Mouse (Mus musculus): Measurements from ENCODE around the gene Samd4. TPM values are rescaled to one million over a fixed set of nuclear protein-coding genes. Genes with fewer than 3 reads are reported as not detected.

Gene Samd4
- total and polyA plus RNA-seq, 3 experiments, result 0.22 TPM; not detected in 2

DNA sequence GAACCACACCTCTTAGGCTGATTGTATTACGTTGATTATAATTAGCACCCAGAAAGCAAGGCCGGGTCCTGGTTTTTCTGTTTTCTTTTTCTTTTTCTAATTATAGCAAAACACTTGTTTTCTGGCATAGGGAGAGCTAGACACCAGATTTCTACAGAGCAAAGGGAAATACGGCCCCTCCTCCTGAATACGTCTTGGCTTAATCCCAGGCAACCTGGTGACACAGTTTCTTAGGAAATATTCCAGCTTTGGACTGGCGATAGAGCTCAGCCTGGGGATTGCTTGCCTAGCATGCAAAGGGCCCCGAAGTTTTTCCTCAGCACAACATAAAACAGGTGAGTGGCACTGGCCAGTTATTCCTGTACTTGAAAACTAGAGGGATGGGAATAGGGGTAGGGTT lies 31.7 kb downstream of the Samd4 start:
- Histone ChIP-seq H3K36me3 (replicated peaks) (no peaks in the 10 kb centered on the region), H3K4me3 (ENCODE audit: low read depth, low read length) (no peak overlapping the region), H3K9me3 (replicated peaks) (no peaks in the 10 kb centered on the region), H3K4me1 (ENCODE audit: insufficient read depth, low read depth, low read length) (no peaks in the 10 kb centered on the region), H3K27me3 (ENCODE audit: insufficient read depth, low read length) (peaks cover 17% of the 10 kb centered on the region)
- TF ChIP-seq GATA1 (IDR thresholded peaks at IDR 0.05; ENCODE audit: borderline replicate concordance, low read length) (no peak), CTCF (IDR thresholded peaks at IDR 0.05; ENCODE audit: low read depth, low read length) (no peak)
- ATAC-seq (ENCODE audit: extremely low read depth, insufficient number of reproducible peaks, low FRiP score, poor library complexity, severe bottlenecking) (no peak), DNase-seq (ENCODE audit: low spot score) (no peak)

DNA sequence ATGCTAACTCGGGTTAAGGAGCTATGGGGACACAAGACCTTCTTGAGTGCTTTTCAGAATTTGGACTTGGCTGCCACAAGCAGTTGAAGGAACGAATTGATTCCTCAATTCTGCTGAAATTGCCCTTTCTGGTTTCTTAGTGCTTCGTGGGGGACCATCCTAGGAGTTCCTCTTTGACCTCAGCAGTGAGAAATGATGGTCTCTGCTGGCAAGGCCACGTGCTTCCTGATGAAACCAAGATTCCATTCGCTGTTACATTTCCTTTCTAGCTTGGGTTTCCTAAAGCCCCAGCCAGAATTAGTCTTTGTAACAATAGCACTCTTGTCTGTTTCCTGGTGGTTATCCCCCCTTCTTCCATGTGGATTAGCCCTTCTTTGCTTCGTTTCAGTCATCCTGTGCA lies 32.9 kb downstream of the Samd4 start:
- no peaks in the 10 kb centered on the region for H3K4me1 ChIP-seq (ENCODE audit: insufficient read depth, low read depth, low read length)
- no peak overlapping the region for H3K4me3 ChIP-seq (ENCODE audit: low read depth, low read length)
- H3K27me3 ChIP-seq (ENCODE audit: insufficient read depth, low read length), result peaks cover 13% of the 10 kb centered on the region; the same call in 1 of the 2 replicates
- TF ChIP-seq POLR2AphosphoS5 (IDR thresholded peaks at IDR 0.05; ENCODE audit: insufficient replicate concordance, low read depth, low read length) (no peak), GATA1 (IDR thresholded peaks at IDR 0.05; ENCODE audit: borderline replicate concordance, low read length) (no peak), GATA2 (IDR thresholded peaks at IDR 0.05; ENCODE audit: borderline replicate concordance, low read depth, low read length) (no peak), CTCF (IDR thresholded peaks at IDR 0.05; ENCODE audit: low read depth, low read length) (no peak)
- no peaks in the 10 kb centered on the region for H3K36me3 ChIP-seq (replicated peaks)
- H3K9me3 ChIP-seq (replicated peaks), result no peaks in the 10 kb centered on the region
- DNase-seq (ENCODE audit: low spot score) (no peak), ATAC-seq (ENCODE audit: extremely low read depth, insufficient number of reproducible peaks, low FRiP score, poor library complexity, severe bottlenecking) (no peak)

DNA sequence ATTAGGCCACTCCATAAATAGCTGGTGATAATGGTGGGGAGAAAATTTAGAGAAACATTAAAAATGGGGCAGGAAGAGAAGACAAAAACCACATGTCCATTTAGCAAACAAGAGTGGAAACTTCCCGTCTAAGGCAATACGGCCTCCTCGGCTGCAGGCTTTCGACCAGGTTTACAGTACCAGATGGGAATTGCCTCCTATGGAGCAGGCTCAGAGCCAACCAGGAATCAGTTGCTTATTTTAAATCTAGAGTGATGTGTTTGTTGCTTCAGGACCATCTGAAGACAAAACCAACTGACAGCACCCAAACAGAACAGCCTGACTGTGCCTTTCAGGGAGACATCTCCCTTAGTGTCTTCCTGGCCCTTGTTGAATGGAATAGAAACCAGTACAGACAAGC lies 33.9 kb downstream of the Samd4 start:
- no peaks in the 10 kb centered on the region for H3K4me1 ChIP-seq (ENCODE audit: insufficient read depth, low read depth, low read length)
- no peaks in the 10 kb centered on the region for H3K9me3 ChIP-seq (replicated peaks)
- TF ChIP-seq POLR2AphosphoS5 (IDR thresholded peaks at IDR 0.05; ENCODE audit: insufficient replicate concordance, low read depth, low read length), result no peak
- TF ChIP-seq GATA1 (IDR thresholded peaks at IDR 0.05; ENCODE audit: borderline replicate concordance, low read length), result no peak
- ATAC-seq (ENCODE audit: extremely low read depth, insufficient number of reproducible peaks, low FRiP score, poor library complexity, severe bottlenecking) (no peak), DNase-seq (ENCODE audit: low spot score) (no peak)
- no peaks in the 10 kb centered on the region for H3K36me3 ChIP-seq (replicated peaks)
- peaks cover 9% of the 10 kb centered on the region; the same call in 1 of the 2 replicates for H3K27me3 ChIP-seq (ENCODE audit: insufficient read depth, low read length)
- no peak overlapping the region for H3K4me3 ChIP-seq (ENCODE audit: low read depth, low read length)

DNA sequence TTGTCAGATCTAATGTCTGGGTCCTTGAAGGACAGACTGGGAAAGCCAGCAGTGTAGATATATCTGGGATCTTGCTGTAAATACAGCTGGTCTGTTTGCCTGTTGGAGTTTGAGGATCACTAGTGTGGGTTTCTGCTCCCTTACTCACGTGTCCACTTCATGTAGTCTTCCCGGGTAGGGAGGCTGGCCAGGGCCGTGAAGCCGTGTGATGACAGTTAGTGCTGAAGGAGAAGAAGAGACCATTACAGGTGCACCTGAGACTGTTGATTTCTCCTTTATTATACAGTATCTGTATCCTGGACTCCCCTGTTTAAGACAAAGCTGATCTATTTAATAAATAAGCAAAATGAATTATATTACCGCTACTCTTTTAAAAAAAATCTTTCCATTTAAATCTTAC lies 34.5 kb downstream of the Samd4 start:
- Histone ChIP-seq H3K36me3 (replicated peaks) (no peaks in the 10 kb centered on the region), H3K27me3 (ENCODE audit: insufficient read depth, low read length) (peaks cover 8% of the 10 kb centered on the region; the same call in 1 of the 2 replicates), H3K9me3 (replicated peaks) (no peaks in the 10 kb centered on the region), H3K4me1 (ENCODE audit: insufficient read depth, low read depth, low read length) (no peaks in the 10 kb centered on the region), H3K4me3 (ENCODE audit: low read depth, low read length) (no peak overlapping the region)
- TF ChIP-seq POLR2AphosphoS5 (IDR thresholded peaks at IDR 0.05; ENCODE audit: insufficient replicate concordance, low read depth, low read length) (no peak), GATA1 (IDR thresholded peaks at IDR 0.05; ENCODE audit: borderline replicate concordance, low read length) (no peak), TAL1 (conservative IDR thresholded peaks at IDR 0.05; ENCODE audit: low read depth, low read length) (no peak)
- DNase-seq (ENCODE audit: low spot score) (no peak), ATAC-seq (ENCODE audit: extremely low read depth, insufficient number of reproducible peaks, low FRiP score, poor library complexity, severe bottlenecking) (no peak)

DNA sequence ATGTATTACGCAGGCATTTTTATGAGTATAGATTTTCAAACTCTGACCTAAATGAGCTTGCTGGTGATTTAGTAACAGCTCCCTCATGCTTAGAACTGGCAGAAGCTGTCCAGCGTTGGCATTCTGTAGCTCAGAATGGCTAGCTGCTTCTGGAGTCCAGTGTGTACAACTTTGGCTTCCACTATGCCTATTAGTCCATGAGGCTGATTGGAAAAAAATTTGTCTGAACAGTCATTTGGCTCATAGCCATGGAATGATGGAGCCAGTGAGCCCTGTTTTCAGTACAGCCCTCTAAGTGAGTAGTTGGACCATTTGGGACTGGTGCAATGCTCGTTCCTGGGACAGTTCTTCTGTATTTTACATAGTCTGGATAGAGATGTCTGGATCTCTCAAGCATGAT lies 34.9 kb downstream of the Samd4 start:
- ATAC-seq (ENCODE audit: extremely low read depth, insufficient number of reproducible peaks, low FRiP score, poor library complexity, severe bottlenecking) (no peak), DNase-seq (ENCODE audit: low spot score) (no peak)
- no peak for TF ChIP-seq TAL1 (conservative IDR thresholded peaks at IDR 0.05; ENCODE audit: low read depth, low read length)
- TF ChIP-seq POLR2AphosphoS5 (IDR thresholded peaks at IDR 0.05; ENCODE audit: insufficient replicate concordance, low read depth, low read length), result no peak
- TF ChIP-seq GATA1 (IDR thresholded peaks at IDR 0.05; ENCODE audit: borderline replicate concordance, low read length), result no peak
- TF ChIP-seq GATA2 (IDR thresholded peaks at IDR 0.05; ENCODE audit: borderline replicate concordance, low read depth, low read length), result no peak
- no peak for TF ChIP-seq CTCF (IDR thresholded peaks at IDR 0.05; ENCODE audit: low read depth, low read length)
- H3K36me3 ChIP-seq (replicated peaks), result no peaks in the 10 kb centered on the region
- no peak overlapping the region for H3K4me3 ChIP-seq (ENCODE audit: low read depth, low read length)
- no peaks in the 10 kb centered on the region for H3K9me3 ChIP-seq (replicated peaks)
- peaks cover 8% of the 10 kb centered on the region; the same call in 1 of the 2 replicates for H3K27me3 ChIP-seq (ENCODE audit: insufficient read depth, low read length)
- H3K4me1 ChIP-seq (ENCODE audit: insufficient read depth, low read depth, low read length), result no peaks in the 10 kb centered on the region

DNA sequence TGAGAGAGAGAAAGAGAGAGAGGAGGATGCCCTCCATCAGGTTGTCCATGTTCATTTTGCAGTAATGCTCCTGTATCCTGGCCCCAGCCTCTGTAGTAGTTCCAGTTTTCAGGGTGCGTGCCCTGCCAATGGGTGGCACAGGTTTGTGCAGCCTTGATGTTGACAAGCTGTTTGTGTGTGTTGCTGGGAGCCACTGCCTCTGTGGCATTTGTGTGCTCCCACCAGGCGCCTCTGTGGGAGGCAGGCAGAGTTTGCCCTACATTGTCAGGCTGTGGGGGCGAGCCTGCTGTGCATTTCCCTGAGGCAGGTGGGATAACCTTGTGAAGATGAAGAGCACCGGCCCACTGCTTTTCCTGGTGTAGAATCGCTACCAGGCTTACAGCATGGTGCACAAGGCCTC lies 37.8 kb downstream of the Samd4 start:
- ATAC-seq (ENCODE audit: extremely low read depth, insufficient number of reproducible peaks, low FRiP score, poor library complexity, severe bottlenecking), result no peak
- Histone ChIP-seq H3K4me1 (ENCODE audit: insufficient read depth, low read depth, low read length) (no peaks in the 10 kb centered on the region), H3K27me3 (ENCODE audit: insufficient read depth, low read length) (peaks cover 10% of the 10 kb centered on the region), H3K4me3 (ENCODE audit: low read depth, low read length) (no peak overlapping the region), H3K36me3 (replicated peaks) (no peaks in the 10 kb centered on the region), H3K9me3 (replicated peaks) (no peaks in the 10 kb centered on the region)
- DNase-seq (ENCODE audit: low spot score), result no peak
- TF ChIP-seq CTCF (IDR thresholded peaks at IDR 0.05; ENCODE audit: low read depth, low read length) (no peak), GATA1 (IDR thresholded peaks at IDR 0.05; ENCODE audit: borderline replicate concordance, low read length) (no peak), POLR2AphosphoS5 (IDR thresholded peaks at IDR 0.05; ENCODE audit: insufficient replicate concordance, low read depth, low read length) (no peak), TAL1 (conservative IDR thresholded peaks at IDR 0.05; ENCODE audit: low read depth, low read length) (no peak), GATA2 (IDR thresholded peaks at IDR 0.05; ENCODE audit: borderline replicate concordance, low read depth, low read length) (no peak)

All from G1E (cell line).